Mouse (Mus musculus) myocyte (in vitro differentiated cells): ENCODE data around the gene Fam20c.
A peak's percentile ranks its signal among the peaks of the same experiment; 100 is the strongest.

Experiments
- CEBPB ChIP-seq: IDR thresholded peaks from 2 replicates; pipeline ENCODE4 v1.6.1; 2011; ENCODE audit warnings: mild to moderate bottlenecking, moderate library complexity; ENCODE audit not compliant: poor library complexity, insufficient read depth, severe bottlenecking
- E2F4 ChIP-seq: IDR thresholded peaks from one replicate; pipeline ENCODE4 v1.6.1; 2011; ENCODE audit warnings: mild to moderate bottlenecking, control low read depth, moderate library complexity; ENCODE audit not compliant: insufficient read depth
- MAX ChIP-seq: IDR thresholded peaks from one replicate; pipeline ENCODE4 v1.6.1; 2011; ENCODE audit warnings: low read depth, mild to moderate bottlenecking, control low read depth
- MYOD1 ChIP-seq, 3 experiments: IDR thresholded peaks; one replicate each; pipeline ENCODE4 v1.6.1; 2011; ENCODE audit warnings: control low read depth in 2 of 3, low read depth in 2 of 3, mild to moderate bottlenecking in 2 of 3, moderate library complexity in 1 of 3; ENCODE audit not compliant: insufficient read length in 2 of 3, control insufficient read depth in 1 of 3
- MYOG ChIP-seq, 3 experiments: IDR thresholded peaks; one replicate each; pipeline ENCODE4 v1.6.1; 2011; ENCODE audit warnings: control low read depth in 2 of 3, low read depth in 2 of 3, mild to moderate bottlenecking in 2 of 3; ENCODE audit not compliant: insufficient read length in 2 of 3, control insufficient read depth in 1 of 3, insufficient read depth in 1 of 3
- POLR2A ChIP-seq: IDR thresholded peaks from one replicate; pipeline ENCODE4 v1.6.1; 2011; ENCODE audit warnings: low read depth, mild to moderate bottlenecking, control low read depth, moderate library complexity; ENCODE audit not compliant: insufficient read length
- POLR2AphosphoS2 ChIP-seq: IDR thresholded peaks from one replicate; pipeline ENCODE4 v1.6.1; 2011; ENCODE audit warnings: low read depth, control low read depth; ENCODE audit not compliant: insufficient read length
- REST ChIP-seq: IDR thresholded peaks from one replicate; pipeline ENCODE4 v1.6.1; 2011; ENCODE audit warnings: mild to moderate bottlenecking, control low read depth, moderate library complexity; ENCODE audit not compliant: insufficient read depth, insufficient read length
- TCF12 ChIP-seq: IDR thresholded peaks from one replicate; pipeline ENCODE4 v1.6.1; 2011; ENCODE audit warnings: mild to moderate bottlenecking, control low read depth; ENCODE audit not compliant: poor library complexity, insufficient read depth, severe bottlenecking
- TCF3 ChIP-seq: IDR thresholded peaks from one replicate; pipeline ENCODE4 v1.6.1; 2011; ENCODE audit warnings: low read depth, control low read depth; ENCODE audit not compliant: insufficient read length
- USF1 ChIP-seq: IDR thresholded peaks from one replicate; pipeline ENCODE4 v1.6.1; 2011; ENCODE audit warnings: low read depth, mild to moderate bottlenecking, control low read depth, moderate library complexity

DNA sequence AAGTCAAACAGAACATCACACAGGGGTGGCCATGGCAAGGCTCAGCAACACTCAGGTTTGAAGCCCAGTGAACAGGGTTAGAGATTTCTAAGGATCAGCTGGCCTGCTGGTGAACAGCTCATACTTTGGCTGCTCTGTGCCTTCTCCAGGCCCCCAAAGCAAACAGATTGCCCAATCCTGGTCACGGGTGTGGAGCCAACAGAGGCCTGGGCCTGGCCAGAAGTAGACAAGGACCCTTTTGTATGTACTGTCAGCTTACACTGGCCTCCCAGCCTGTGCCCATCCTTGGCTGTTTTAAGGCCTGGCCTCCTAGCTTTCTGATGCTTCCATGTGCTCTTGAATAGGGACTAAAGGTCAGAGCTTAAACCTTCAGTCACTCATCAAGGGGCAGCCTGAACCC lies 22.0 kb downstream of the Fam20c start:
- TF ChIP-seq MYOD1 (IDR thresholded peaks at IDR 0.05; ENCODE audit: control insufficient read depth in 1 of 3, insufficient read length in 2 of 3, low read depth in 2 of 3): no peak
- no peak for TF ChIP-seq E2F4
- no peak for TF ChIP-seq POLR2A
- no peak for TF ChIP-seq USF1
- no peak for TF ChIP-seq POLR2AphosphoS2
- TF ChIP-seq MYOG (IDR thresholded peaks at IDR 0.05; ENCODE audit: control insufficient read depth in 1 of 3, insufficient read depth in 1 of 3, insufficient read length in 2 of 3, low read depth in 2 of 3): no peak
- TF ChIP-seq TCF3: no peak
- TF ChIP-seq CEBPB: peak; percentile 62
- TF ChIP-seq MAX: no peak
- TF ChIP-seq TCF12: no peak
- no peak for TF ChIP-seq REST
